Mouse (Mus musculus): ENCODE results near the gene Zfp750. TPM values are rescaled to one million over a fixed set of nuclear protein-coding genes. Genes with fewer than 3 reads are reported as not detected.
A peak's percentile ranks its signal among the peaks of the same experiment; 100 is the strongest.

Gene Zfp750
- polyA plus RNA-seq, 1 experiment from 2014 or later = 0.38 TPM

DNA sequence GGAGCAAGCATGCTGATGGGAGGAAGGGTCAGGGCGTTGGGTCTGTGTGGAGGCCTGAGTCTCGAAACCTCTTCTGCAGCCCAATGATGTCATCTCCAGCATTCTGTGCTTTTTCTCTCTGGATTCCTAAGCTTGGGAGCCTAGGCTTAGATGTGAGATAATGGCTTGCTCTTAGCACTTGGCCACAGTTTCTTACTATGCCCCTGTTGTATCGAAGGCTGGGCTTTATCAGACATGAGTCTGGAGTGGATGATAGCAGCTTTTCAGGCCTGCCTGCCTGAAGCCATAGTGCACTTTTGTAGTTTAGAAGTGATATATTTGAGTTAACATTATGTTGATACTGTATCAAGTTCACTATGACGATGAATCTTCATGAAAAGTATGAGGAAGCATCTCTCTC lies 17.6 kb downstream of the Zfp750 start:
- peaks cover 10% of the 10 kb centered on the region for H3K36me3 ChIP-seq
- H3K4me2 ChIP-seq (replicated peaks) = no peak overlapping the region
- H3K4me3 ChIP-seq (replicated peaks) = no peak overlapping the region
- H3K9ac ChIP-seq = no peak overlapping the region
- no peak for ATAC-seq
- H3K9me3 ChIP-seq = no peaks in the 10 kb centered on the region
- no peaks in the 10 kb centered on the region for H3K4me1 ChIP-seq (replicated peaks)
- H3K27me3 ChIP-seq (replicated peaks) = no peaks in the 10 kb centered on the region
- 82% methylated on average over 4 of the region's 4 CpGs for WGBS
- no peak overlapping the region for H3K27ac ChIP-seq

GRCm38 (mm10) chr11:121500595-121500994 lies 18.5 kb downstream of the Zfp750 start:
- no peak overlapping the region for H3K4me3 ChIP-seq (replicated peaks)
- H3K9ac ChIP-seq = no peak overlapping the region
- H3K4me2 ChIP-seq (replicated peaks) = no peak overlapping the region
- no peaks in the 10 kb centered on the region for H3K27me3 ChIP-seq (replicated peaks)
- no peak overlapping the region for H3K27ac ChIP-seq
- H3K4me1 ChIP-seq (replicated peaks) = no peaks in the 10 kb centered on the region
- peaks cover 4% of the 10 kb centered on the region; the same call in 1 of the 2 replicates for H3K36me3 ChIP-seq
- no peak for ATAC-seq
- H3K9me3 ChIP-seq = no peaks in the 10 kb centered on the region

DNA sequence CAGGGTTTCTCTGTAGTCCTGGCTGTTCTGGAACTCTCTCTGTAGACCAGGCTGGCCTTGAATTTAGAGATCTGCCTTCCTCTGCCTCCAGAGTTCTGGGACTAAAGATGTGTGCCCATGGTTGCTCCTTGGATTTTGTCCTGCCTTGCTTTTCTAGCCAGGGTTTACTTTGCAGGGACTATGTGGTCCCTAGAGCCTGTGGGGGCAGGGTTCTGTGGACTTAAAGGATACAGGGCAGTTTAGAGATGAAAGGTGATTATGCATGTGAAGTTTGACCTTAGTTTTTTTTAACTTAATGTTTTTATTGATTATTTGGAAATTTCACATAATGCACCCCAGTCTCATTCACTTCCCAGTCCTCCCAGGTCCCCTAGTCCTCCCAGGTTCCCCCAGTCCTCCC lies 28.5 kb downstream of the Zfp750 start:
- H3K27me3 ChIP-seq (replicated peaks) = no peaks in the 10 kb centered on the region
- no peak overlapping the region for H3K4me3 ChIP-seq (replicated peaks)
- H3K9me3 ChIP-seq = no peaks in the 10 kb centered on the region
- 0 out of 2 replicates have a peak, but pooled peaks cover 4% of the 10 kb centered on the region for H3K36me3 ChIP-seq
- ATAC-seq = no peak
- H3K4me1 ChIP-seq (replicated peaks) = no peaks in the 10 kb centered on the region
- no peak overlapping the region for H3K9ac ChIP-seq
- no peak overlapping the region for H3K4me2 ChIP-seq (replicated peaks)
- no peak overlapping the region for H3K27ac ChIP-seq

DNA sequence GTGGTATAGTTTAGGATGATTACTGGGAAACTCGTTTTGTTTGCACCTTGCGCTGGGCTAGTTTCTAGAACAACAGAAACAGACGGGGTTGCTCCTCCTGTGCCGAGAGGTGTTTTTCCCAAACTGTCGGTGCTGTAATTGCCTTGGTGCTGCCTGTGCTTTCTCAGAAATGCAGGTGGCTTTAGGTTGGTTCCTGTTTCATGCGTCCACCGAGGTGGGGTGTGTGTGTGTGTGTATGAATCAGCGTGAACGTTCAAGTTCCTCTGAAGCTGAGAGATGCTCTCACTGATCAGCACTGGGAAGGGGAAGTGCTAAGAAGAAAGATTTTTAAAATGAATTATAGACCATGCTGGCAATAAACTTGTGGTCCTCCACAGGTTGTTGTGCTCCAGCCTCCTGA lies 33.3 kb downstream of the Zfp750 start:
- 80% methylated on average over 9 of the region's 9 CpGs for WGBS
- H3K9me3 ChIP-seq = no peaks in the 10 kb centered on the region
- no peak overlapping the region for H3K27ac ChIP-seq
- H3K36me3 ChIP-seq = no peaks in the 10 kb centered on the region
- H3K9ac ChIP-seq = no peak overlapping the region
- no peak overlapping the region for H3K4me2 ChIP-seq (replicated peaks)
- no peak for ATAC-seq
- no peak overlapping the region for H3K4me3 ChIP-seq (replicated peaks)
- H3K4me1 ChIP-seq (replicated peaks) = no peaks in the 10 kb centered on the region
- no peaks in the 10 kb centered on the region for H3K27me3 ChIP-seq (replicated peaks)

- no peaks in the 10 kb centered on the region for H3K9me3 ChIP-seq
- no peaks in the 10 kb centered on the region for H3K27me3 ChIP-seq (replicated peaks)
- no peaks in the 10 kb centered on the region for H3K4me1 ChIP-seq (replicated peaks)
- no peak overlapping the region for H3K4me2 ChIP-seq (replicated peaks)
- no peaks in the 10 kb centered on the region for H3K36me3 ChIP-seq
- WGBS = 85% methylated on average over 2 of the region's 2 CpGs
- H3K27ac ChIP-seq = no peak overlapping the region
- H3K4me3 ChIP-seq (replicated peaks) = no peak overlapping the region
- ATAC-seq = no peak
- no peak overlapping the region for H3K9ac ChIP-seq
These were observed 38.0 kb downstream of the Zfp750 start for GRCm38 (mm10) chr11:121481129-121481528.

DNA sequence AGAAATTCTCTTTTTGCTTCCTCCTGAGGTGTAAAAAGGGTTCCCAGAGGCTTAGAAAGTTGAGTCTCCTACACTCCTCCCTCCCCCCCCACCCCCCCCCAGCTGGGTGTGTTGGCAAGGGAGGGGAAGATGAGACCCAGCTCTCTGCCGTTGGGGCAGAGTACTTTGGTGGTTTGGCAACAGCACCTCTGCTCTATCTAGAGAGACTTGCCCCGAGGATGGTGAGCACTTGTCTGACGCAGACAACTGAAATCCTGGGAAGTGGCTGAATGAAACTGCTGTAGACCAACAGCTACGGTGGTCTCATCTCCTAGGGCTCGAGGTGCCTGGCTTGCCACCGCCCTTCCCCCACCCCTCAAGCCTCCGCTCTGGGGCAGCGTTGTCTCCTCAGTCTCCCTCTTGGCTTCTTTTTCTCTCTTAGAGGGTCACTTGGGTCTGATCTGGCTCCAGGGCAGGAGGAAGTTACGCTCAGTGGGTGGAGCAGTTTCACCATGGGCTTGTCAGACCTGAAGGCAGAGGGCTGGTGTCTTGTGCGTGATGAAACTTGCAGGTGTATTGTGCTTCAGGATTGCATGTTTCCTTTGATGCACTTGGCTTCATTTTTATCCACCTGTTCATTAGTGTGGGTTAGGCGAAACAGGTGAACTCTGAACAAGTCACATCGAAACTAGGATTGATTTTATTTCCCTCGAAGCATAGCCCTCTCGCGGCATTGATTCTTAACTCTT lies 39.5 kb downstream of the Zfp750 start:
- ATAC-seq = no peak
- H3K36me3 ChIP-seq = no peaks in the 10 kb centered on the region; the same call in 1 of the 2 replicates
- 86% methylated on average over 15 of the region's 15 CpGs for WGBS
- no peaks in the 10 kb centered on the region for H3K9me3 ChIP-seq
- H3K4me2 ChIP-seq (replicated peaks) = no peak overlapping the region
- no peaks in the 10 kb centered on the region for H3K27me3 ChIP-seq (replicated peaks)
- no peak overlapping the region for H3K4me3 ChIP-seq (replicated peaks)
- no peak overlapping the region for H3K9ac ChIP-seq
- H3K27ac ChIP-seq = no peak overlapping the region
- no peaks in the 10 kb centered on the region for H3K4me1 ChIP-seq (replicated peaks)

GRCm38 (mm10) chr11:121475699-121476415 lies 43.3 kb downstream of the Zfp750 start:
- 31% methylated on average over 9 of the region's 9 CpGs for WGBS
- no peak overlapping the region for H3K4me2 ChIP-seq (replicated peaks)
- ATAC-seq = 0 out of 2 replicates have a peak, but pooled peaks have one; percentile 25

GRCm38 (mm10) chr11:121474831-121475230 lies 44.3 kb downstream of the Zfp750 start:
- Histone ChIP-seq H3K27me3 (replicated peaks) (no peaks in the 10 kb centered on the region), H3K4me2 (replicated peaks) (no peak overlapping the region), H3K4me3 (replicated peaks) (no peak overlapping the region), H3K27ac (no peak overlapping the region), H3K4me1 (replicated peaks) (no peaks in the 10 kb centered on the region), H3K9ac (no peak overlapping the region), H3K9me3 (no peaks in the 10 kb centered on the region), H3K36me3 (no peaks in the 10 kb centered on the region; the same call in 1 of the 2 replicates)
- ATAC-seq = no peak
- 83% methylated on average over 3 of the region's 3 CpGs for WGBS

More at GRCm38 (mm10) chr11:121475699-121476415, 43.3 kb downstream of the Zfp750 start:
- Histone ChIP-seq H3K27me3 (replicated peaks) (no peaks in the 10 kb centered on the region), H3K9ac (no peak overlapping the region), H3K27ac (no peak overlapping the region), H3K4me1 (replicated peaks) (no peaks in the 10 kb centered on the region), H3K36me3 (no peaks in the 10 kb centered on the region; the same call in 1 of the 2 replicates), H3K9me3 (no peaks in the 10 kb centered on the region), H3K4me3 (replicated peaks) (no peak overlapping the region)

DNA sequence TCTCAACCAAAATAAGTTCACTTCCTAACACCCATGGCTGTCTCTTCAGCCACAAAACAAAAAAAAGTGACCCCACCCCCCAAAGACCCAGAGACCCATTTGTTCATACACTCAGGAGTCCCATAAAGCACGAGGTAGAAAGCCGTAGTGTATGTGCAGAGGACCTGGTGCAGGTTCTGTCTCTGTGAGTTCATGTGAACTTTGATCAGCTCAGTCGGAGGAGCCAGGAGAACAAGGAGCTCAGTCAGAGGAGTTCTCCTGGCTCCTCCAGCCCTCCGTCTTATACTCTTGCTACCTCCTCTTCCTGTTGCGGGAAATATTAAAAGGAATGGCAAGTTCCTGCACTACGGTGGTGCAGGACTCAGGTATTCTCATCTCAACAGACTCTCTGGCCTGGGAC lies 51.7 kb downstream of the Zfp750 start:
- H3K36me3 ChIP-seq = 0 out of 2 replicates have a peak, but pooled peaks cover 4% of the 10 kb centered on the region

More for the DNA sequence above, 51.7 kb downstream of the Zfp750 start:
- no peak overlapping the region for H3K9ac ChIP-seq
- H3K4me3 ChIP-seq (replicated peaks) = no peak overlapping the region
- WGBS = 76% methylated on average over 6 of the region's 6 CpGs
- H3K4me2 ChIP-seq (replicated peaks) = no peak overlapping the region
- H3K4me1 ChIP-seq (replicated peaks) = no peaks in the 10 kb centered on the region
- H3K27ac ChIP-seq = no peak overlapping the region
- ATAC-seq = peak; percentile 77
- H3K27me3 ChIP-seq (replicated peaks) = no peaks in the 10 kb centered on the region
- H3K9me3 ChIP-seq = no peaks in the 10 kb centered on the region

Other genes with a start within 250 kb of the Zfp750 start
- 76.7 and 79.5 TPM in 2 replicates for gene Wdr45b, start 164.9 kb downstream of the Zfp750 start, polyA plus RNA-seq (2015; fragmentation: Nextera tagmentation; extraction: Ambion mirVana)
- 5.4 TPM in 2 replicates for gene Rab40b, start 131.1 kb downstream of the Zfp750 start, polyA plus RNA-seq (2015; fragmentation: Nextera tagmentation; extraction: Ambion mirVana)
- gene Fn3krp, start 97.9 kb downstream of the Zfp750 start, polyA plus RNA-seq (2015; fragmentation: Nextera tagmentation; extraction: Ambion mirVana) = 6.4 and 7.1 TPM in 2 replicates
- 1.3 and 1.6 TPM in 2 replicates for gene Fn3k, start 84.4 kb downstream of the Zfp750 start, polyA plus RNA-seq (2015; fragmentation: Nextera tagmentation; extraction: Ambion mirVana)
- 34.7 and 38.7 TPM in 2 replicates for gene Tbcd, start 67.4 kb downstream of the Zfp750 start, polyA plus RNA-seq (2015; fragmentation: Nextera tagmentation; extraction: Ambion mirVana)
- gene B3gntl1, start 153.8 kb upstream of the Zfp750 start, polyA plus RNA-seq (2015; fragmentation: Nextera tagmentation; extraction: Ambion mirVana) = 7.3 and 8.0 TPM in 2 replicates
- 34.2 and 40.5 TPM in 2 replicates for gene Metrnl, start 182.2 kb upstream of the Zfp750 start, polyA plus RNA-seq (2015; fragmentation: Nextera tagmentation; extraction: Ambion mirVana)

Data from intestine, embryonic 15.5 days (tissue).